Mouse (Mus musculus) neural tube, embryonic 11.5 days (tissue): ENCODE data around the gene Frat2. TPM values are rescaled to one million over a fixed set of nuclear protein-coding genes. Genes with fewer than 3 reads are reported as not detected.

Source experiments
- ATAC-seq: fragments of 200-750 bp; cut with Nextera tagmentation; 2 replicates; pipeline ENCODE4 v1.8.0; 2017; ENCODE audit warnings: moderate number of reproducible peaks, mild to moderate bottlenecking, moderate TSS enrichment, moderate library complexity; ENCODE audit not compliant: insufficient read depth, low FRiP score, low TSS enrichment
- DNase-seq: peaks from one replicate; pipeline ENCODE4 v3.0.0-alpha.2; 2015; ENCODE audit warnings: low spot score
- H3K27ac ChIP-seq: fragments of 300-500 bp; sonication (generic); 2 replicates; pipeline ENCODE4 v1.5.1; 2014; ENCODE audit warnings: low read depth, mild to moderate bottlenecking, low read length
- H3K27me3 ChIP-seq: fragments of 300-500 bp; sonication (generic); 2 replicates; pipeline ENCODE4 v1.6.1; 2014; ENCODE audit warnings: mild to moderate bottlenecking, low read length, mixed read lengths; ENCODE audit not compliant: control insufficient read depth, insufficient read depth
- H3K36me3 ChIP-seq: fragments of 300-500 bp; sonication (generic); 2 replicates; pipeline ENCODE4 v1.6.1; 2014; ENCODE audit warnings: mild to moderate bottlenecking, low read length, moderate library complexity, mixed read lengths; ENCODE audit not compliant: control insufficient read depth, insufficient read depth
- H3K4me1 ChIP-seq: fragments of 300-500 bp; sonication (generic); 2 replicates; pipeline ENCODE4 v1.6.1; 2014; ENCODE audit warnings: low read length, mixed read lengths; ENCODE audit not compliant: control insufficient read depth, insufficient read depth
- H3K4me2 ChIP-seq: fragments of 300-500 bp; sonication (generic); 2 replicates; pipeline ENCODE4 v1.6.1; 2014; ENCODE audit warnings: low read depth, mild to moderate bottlenecking, moderate library complexity
- H3K4me3 ChIP-seq: fragments of 300-500 bp; sonication (generic); 2 replicates; pipeline ENCODE4 v1.5.1; 2014; ENCODE audit warnings: low read depth, low read length
- H3K9ac ChIP-seq: fragments of 300-500 bp; sonication (generic); 2 replicates; pipeline ENCODE4 v1.6.1; 2014; ENCODE audit warnings: mild to moderate bottlenecking, low read length
- H3K9me3 ChIP-seq: fragments of 300-500 bp; sonication (generic); 2 replicates; pipeline ENCODE4 v1.6.1; 2016; ENCODE audit warnings: low read length; ENCODE audit not compliant: control insufficient read depth
- WGBS: fragments of 180-500 bp; shearing (Covaris S2); extraction: QIAGEN DNeasy Blood & Tissue Kit; methylation state at CpG from one replicate; pipeline ENCODE4 v1.1.7; 2014; 5-methylcytosine and 5-hydroxymethylcytosine counted together
- polyA plus RNA-seq: library from polyadenylated mRNA; unstranded; fragments of >200 nt; fragmentation: Nextera tagmentation; extraction: Ambion mirVana; gene quantifications from 2 replicates; pipeline ENCODE4 v1.2.1, GENCODE M21; 2014

The Frat2 gene
- 6.5 and 8.7 TPM in 2 replicates for polyA plus RNA-seq

GRCm38 (mm10) chr19:41847992-41848851 lies at the start of gene Frat2:
Gene Frat2 (minus strand): TSS chr19:41848132.
- Histone ChIP-seq H3K9ac (peak within 1 kb of the TSS; percentile 65), H3K27ac (peak within 1 kb of the TSS; percentile 87), H3K4me2 (peak within 1 kb of the TSS; percentile 98), H3K9me3 (no peaks in the 10 kb centered on the region), H3K4me1 (peaks cover 13% of the 10 kb centered on the region), H3K27me3 (no peaks in the 10 kb centered on the region), H3K36me3 (no peaks in the 10 kb centered on the region), H3K4me3 (peak within 1 kb of the TSS; percentile 79)
- under 1% methylated on average over 71 of the region's 72 CpGs for WGBS
- peak; percentile 86 for ATAC-seq
- DNase-seq: peak; percentile 94

DNA sequence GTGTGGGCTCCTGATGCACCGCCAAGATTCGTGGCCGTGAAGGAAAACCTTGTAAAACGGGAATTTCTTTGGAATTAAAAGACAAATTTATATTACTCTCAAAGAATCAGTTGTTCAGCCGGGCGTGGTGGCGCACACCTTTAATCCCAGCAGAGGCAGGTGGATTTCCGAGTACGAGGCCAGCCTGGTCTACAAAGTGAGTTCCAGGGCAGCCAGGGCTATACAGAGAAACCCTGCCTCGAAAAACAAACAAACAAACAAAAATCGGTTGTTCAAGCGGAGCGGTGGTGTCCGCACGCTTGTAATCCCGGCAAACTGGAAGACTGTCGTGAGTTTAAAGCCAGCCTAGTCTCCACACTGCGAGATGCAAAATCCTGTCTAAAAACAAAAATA lies 48.4 kb upstream of the Frat2 start:
- Histone ChIP-seq H3K4me3 (peak overlapping the region; percentile 74), H3K4me1 (peaks cover 6% of the 10 kb centered on the region; the same call in 1 of the 2 replicates), H3K36me3 (no peaks in the 10 kb centered on the region), H3K9ac (peak overlapping the region; percentile 3; the same call in 1 of the 2 replicates), H3K27me3 (no peaks in the 10 kb centered on the region), H3K27ac (no peak overlapping the region), H3K4me2 (peak overlapping the region; percentile 67), H3K9me3 (no peaks in the 10 kb centered on the region)
- DNase-seq: no peak
- WGBS: 19% methylated on average over 18 of the region's 18 CpGs
- 0 out of 2 replicates have a peak, but pooled peaks have one; percentile 13 for ATAC-seq

- Histone ChIP-seq H3K27ac (no peak within 1 kb of the TSS), H3K4me3 (peak within 1 kb of the TSS; percentile 74), H3K9ac (peak within 1 kb of the TSS; percentile 48), H3K27me3 (no peaks in the 10 kb centered on the region), H3K4me1 (peaks cover 6% of the 10 kb centered on the region; the same call in 1 of the 2 replicates), H3K36me3 (no peaks in the 10 kb centered on the region), H3K9me3 (no peaks in the 10 kb centered on the region), H3K4me2 (peak within 1 kb of the TSS; percentile 67)
- DNase-seq (peak; percentile 77), ATAC-seq (peak; percentile 85)
- whole genome bisulfite sequencing: under 1% methylated on average over 46 of the region's 46 CpGs
Observed at GRCm38 (mm10) chr19:41895460-41896318, 47.8 kb upstream of the Frat2 start, which contains the start of gene Rrp12. Gene Rrp12 (minus strand): TSS chr19:41896173.

- 53% methylated on average over 7 of the region's 7 CpGs for WGBS
- DNase-seq (no peak), ATAC-seq (no peak)
- peak overlapping the region; percentile 67 for H3K4me2 ChIP-seq
- H3K4me3 ChIP-seq: peak overlapping the region; percentile 74
- peaks cover 6% of the 10 kb centered on the region; the same call in 1 of the 2 replicates for H3K4me1 ChIP-seq
- peaks cover 4% of the 10 kb centered on the region for H3K36me3 ChIP-seq
- H3K9me3 ChIP-seq: no peaks in the 10 kb centered on the region
- 0 out of 2 replicates have a peak overlapping the region, but pooled peaks have one; percentile 24 for H3K9ac ChIP-seq
- no peak overlapping the region for H3K27ac ChIP-seq
- no peaks in the 10 kb centered on the region for H3K27me3 ChIP-seq
Observed at GRCm38 (mm10) chr19:41894959-41895358, 47.0 kb upstream of the Frat2 start.

DNA sequence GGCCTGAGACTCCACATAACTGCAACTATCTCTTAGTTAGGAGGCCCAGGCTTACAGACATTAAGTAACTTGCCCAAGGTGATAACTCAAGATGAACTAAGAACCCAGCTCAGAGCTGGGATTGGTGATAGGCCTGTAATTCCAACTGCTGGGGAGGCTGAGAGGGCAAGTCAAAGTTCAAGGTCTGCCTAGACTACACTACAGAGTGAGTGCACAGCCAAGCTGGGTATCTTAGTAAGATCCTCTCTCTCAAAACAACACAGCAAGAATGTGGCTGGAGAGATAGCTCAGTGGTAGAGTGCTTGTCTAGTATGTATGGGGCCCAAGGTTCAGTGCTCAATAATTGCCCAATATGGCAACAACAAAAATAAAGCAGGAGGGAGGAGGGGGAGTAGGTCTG lies 40.3 kb upstream of the Frat2 start:
- no peak overlapping the region for H3K27ac ChIP-seq
- no peak overlapping the region for H3K9ac ChIP-seq
- H3K4me2 ChIP-seq: no peak overlapping the region
- no peak overlapping the region for H3K4me3 ChIP-seq
- H3K27me3 ChIP-seq: no peaks in the 10 kb centered on the region
- H3K4me1 ChIP-seq: no peaks in the 10 kb centered on the region
- peaks cover 12% of the 10 kb centered on the region for H3K36me3 ChIP-seq
- ATAC-seq (no peak), DNase-seq (no peak)
- no peaks in the 10 kb centered on the region for H3K9me3 ChIP-seq

GRCm38 (mm10) chr19:41883882-41884281 lies 36.0 kb upstream of the Frat2 start:
- Histone ChIP-seq H3K36me3 (peaks cover 9% of the 10 kb centered on the region), H3K4me2 (no peak overlapping the region), H3K9me3 (no peaks in the 10 kb centered on the region), H3K27me3 (no peaks in the 10 kb centered on the region), H3K27ac (no peak overlapping the region), H3K4me3 (no peak overlapping the region), H3K9ac (no peak overlapping the region), H3K4me1 (no peaks in the 10 kb centered on the region)
- no peak for ATAC-seq
- DNase-seq: no peak
- 95% methylated on average over 9 of the region's 9 CpGs for WGBS

- Histone ChIP-seq H3K9me3 (no peaks in the 10 kb centered on the region), H3K27me3 (no peaks in the 10 kb centered on the region), H3K4me1 (no peaks in the 10 kb centered on the region), H3K9ac (no peak overlapping the region), H3K27ac (no peak overlapping the region), H3K36me3 (peaks cover 11% of the 10 kb centered on the region), H3K4me3 (no peak overlapping the region), H3K4me2 (no peak overlapping the region)
- WGBS: 99% methylated on average over 4 of the region's 4 CpGs
- DNase-seq: no peak
- no peak for ATAC-seq
Observed at GRCm38 (mm10) chr19:41881842-41882241, 33.9 kb upstream of the Frat2 start.

- ATAC-seq (no peak), DNase-seq (no peak)
- Histone ChIP-seq H3K27me3 (no peaks in the 10 kb centered on the region), H3K4me3 (no peak overlapping the region), H3K9me3 (no peaks in the 10 kb centered on the region), H3K27ac (no peak overlapping the region), H3K4me2 (no peak overlapping the region), H3K9ac (no peak overlapping the region), H3K4me1 (no peaks in the 10 kb centered on the region), H3K36me3 (peaks cover 16% of the 10 kb centered on the region)
- 91% methylated on average over 14 of the region's 14 CpGs for WGBS
Observed at GRCm38 (mm10) chr19:41874356-41874755, 26.4 kb upstream of the Frat2 start.
